Mouse (Mus musculus): ENCODE data around the gene Ubac2. TPM values are rescaled to one million over a fixed set of nuclear protein-coding genes. Genes with fewer than 3 reads are reported as not detected.
"Not testable (repeated sequence)": the region's sequence is repeated elsewhere in the genome, so short reads cannot be mapped to it uniquely, and the experiment has no call there.

Ubac2 gene
- 37.7 and 47.1 TPM in 2 replicates for polyA plus RNA-seq (2012; rRNA removed)

DNA sequence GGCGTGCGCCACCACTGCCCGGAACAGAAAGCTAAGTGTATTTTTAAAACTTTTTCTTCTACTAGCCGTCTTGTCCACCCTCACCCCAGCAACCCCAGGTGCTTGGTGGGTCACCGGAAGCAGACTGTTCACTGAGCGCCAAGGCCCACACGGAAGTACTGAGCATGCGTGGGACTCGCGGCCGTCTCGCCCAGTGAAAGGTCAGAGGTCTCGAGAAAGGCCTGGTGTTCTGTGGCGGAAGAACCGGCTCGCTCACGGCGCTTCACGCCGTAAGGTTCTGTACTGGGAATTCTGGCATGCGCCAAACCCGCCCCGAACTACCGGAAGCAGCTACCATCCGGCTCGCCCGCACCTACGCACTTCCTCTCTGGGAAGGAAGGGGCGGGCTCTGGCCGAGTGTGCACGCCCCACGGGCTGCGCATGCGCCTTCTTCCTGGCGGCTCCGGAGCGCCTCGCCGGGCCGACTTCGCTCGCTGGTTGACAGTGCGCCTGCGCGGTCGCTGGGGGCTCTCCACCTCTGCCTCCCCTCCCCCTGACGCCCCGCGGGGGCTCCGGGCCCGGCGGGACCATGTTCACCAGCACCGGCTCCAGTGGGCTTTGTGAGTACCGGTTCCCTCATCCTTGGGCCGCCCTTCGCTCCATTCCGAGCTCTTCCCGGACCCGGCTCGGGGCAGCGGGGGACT, at the start of gene Ubac2:
Gene Ubac2 (plus strand): TSS at position 445 of the 683 bp plus-strand sequence.
- under 1% methylated on average over 61 of the region's 61 CpGs for WGBS

DNA sequence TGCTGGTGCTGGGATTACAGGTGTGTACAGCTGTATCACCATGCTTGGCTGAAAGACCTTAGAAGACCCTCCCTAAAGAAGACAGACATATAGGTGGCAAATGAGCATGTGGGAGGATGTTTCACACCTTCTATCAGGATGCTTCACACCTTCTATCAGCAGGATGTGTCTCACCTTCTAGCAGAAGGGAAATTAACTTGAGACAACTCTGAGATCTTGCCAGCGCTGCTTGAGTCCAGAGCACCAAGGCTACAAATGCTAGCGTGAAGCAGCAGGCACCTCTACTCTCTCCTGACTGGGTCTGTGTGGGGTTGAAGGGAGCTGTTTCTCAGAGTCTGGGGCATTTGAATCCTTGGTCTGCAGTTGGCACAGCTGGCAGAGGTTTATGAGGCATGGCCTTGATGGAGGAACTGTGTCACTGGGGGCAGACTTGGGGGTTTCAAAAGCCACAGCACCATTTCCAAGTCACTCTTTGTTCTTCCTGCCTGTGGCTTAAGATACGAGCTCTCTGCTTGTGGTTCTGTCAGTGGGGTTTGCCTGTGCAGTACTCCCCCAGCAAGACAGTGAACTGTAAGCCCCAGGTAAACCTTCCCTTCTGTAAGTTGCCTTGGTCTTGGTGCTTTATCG, 48.5 kb upstream of the Ubac2 start:
- no peak for TF ChIP-seq CTCF (IDR thresholded peaks at IDR 0.05; ENCODE audit: insufficient read depth, low read length)
- TF ChIP-seq POLR2A (IDR thresholded peaks at IDR 0.05; ENCODE audit: borderline replicate concordance, extremely low read depth, low read depth, low read length): no peak
- 76% methylated on average over 4 of the region's 4 CpGs for WGBS
- no peak for DNase-seq
- Histone ChIP-seq H3K4me3 (replicated peaks; ENCODE audit: extremely low read depth, low read depth, low read length) (no peak overlapping the region), H3K4me1 (ENCODE audit: control insufficient read depth, insufficient read depth, low read length) (no peaks in the 10 kb centered on the region)

More for the DNA sequence above, at the start of gene Ubac2:
- DNase-seq: peak; percentile 98
- H3K4me3 ChIP-seq (replicated peaks; ENCODE audit: extremely low read depth, low read depth, low read length): peak within 1 kb of the TSS; percentile 90
- TF ChIP-seq CTCF (IDR thresholded peaks at IDR 0.05; ENCODE audit: insufficient read depth, low read length) (no peak), POLR2A (IDR thresholded peaks at IDR 0.05; ENCODE audit: borderline replicate concordance, extremely low read depth, low read depth, low read length) (peak; percentile 81; the same call in 1 of the 2 replicates)
- 0 out of 2 replicates have a peak, but pooled peaks cover 3% of the 10 kb centered on the region for H3K4me1 ChIP-seq (ENCODE audit: control insufficient read depth, insufficient read depth, low read length)

DNA sequence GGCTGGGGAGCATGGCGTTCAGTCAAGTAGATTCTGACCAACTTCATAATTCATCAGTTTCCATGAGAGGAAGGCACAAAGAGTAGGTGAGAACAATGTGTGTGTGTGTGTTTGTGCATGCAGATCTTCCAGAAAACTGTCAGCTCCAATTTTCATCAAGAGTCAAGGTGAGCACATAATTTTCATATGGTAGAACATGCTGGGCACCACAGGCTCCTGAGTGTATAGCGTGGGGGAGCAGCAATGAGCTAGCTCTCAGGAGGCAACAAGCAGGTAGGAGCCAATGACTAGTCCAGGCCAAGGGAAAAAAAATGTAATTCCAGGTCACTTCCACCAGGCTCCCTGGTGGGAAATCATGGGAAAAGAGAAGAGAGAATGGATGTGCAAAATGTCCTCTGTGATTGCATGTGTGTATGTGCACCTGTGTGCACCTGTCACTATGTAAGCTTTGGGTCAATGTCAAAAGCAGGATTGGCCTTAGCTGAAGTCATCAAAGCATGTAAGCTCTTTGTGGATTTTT, 45.4 kb upstream of the Ubac2 start:
- no peak overlapping the region for H3K4me3 ChIP-seq (replicated peaks; ENCODE audit: extremely low read depth, low read depth, low read length)
- TF ChIP-seq CTCF (IDR thresholded peaks at IDR 0.05; ENCODE audit: insufficient read depth, low read length) (no peak), POLR2A (IDR thresholded peaks at IDR 0.05; ENCODE audit: borderline replicate concordance, extremely low read depth, low read depth, low read length) (no peak)
- H3K4me1 ChIP-seq (ENCODE audit: control insufficient read depth, insufficient read depth, low read length): no peaks in the 10 kb centered on the region
- 73% methylated on average over 2 of the region's 2 CpGs for WGBS
- DNase-seq: no peak

DNA sequence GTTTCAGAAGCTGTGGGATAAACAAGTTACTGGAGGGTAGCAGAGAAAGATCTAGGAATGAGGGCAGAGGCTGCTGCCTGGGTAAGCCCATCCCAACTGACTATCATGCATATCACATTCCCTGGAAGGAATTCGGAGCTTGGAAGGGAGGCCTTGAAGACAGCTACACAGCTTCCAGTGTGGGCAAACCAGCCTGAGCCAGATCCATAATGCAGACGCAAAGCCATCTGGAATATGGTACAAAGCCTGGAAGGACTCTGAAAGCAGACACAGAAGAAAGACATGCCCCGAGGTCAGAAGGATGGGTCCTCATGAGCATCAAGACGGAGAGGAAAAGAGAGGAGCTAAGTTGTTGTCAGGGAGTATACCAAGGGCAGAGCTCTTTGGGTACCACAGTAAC, 40.3 kb upstream of the Ubac2 start:
- 87% methylated on average over 4 of the region's 4 CpGs for WGBS
- Histone ChIP-seq H3K4me3 (replicated peaks; ENCODE audit: extremely low read depth, low read depth, low read length) (no peak overlapping the region), H3K4me1 (ENCODE audit: control insufficient read depth, insufficient read depth, low read length) (no peaks in the 10 kb centered on the region)
- TF ChIP-seq POLR2A (IDR thresholded peaks at IDR 0.05; ENCODE audit: borderline replicate concordance, extremely low read depth, low read depth, low read length) (no peak), CTCF (IDR thresholded peaks at IDR 0.05; ENCODE audit: insufficient read depth, low read length) (no peak)
- DNase-seq: no peak

DNA sequence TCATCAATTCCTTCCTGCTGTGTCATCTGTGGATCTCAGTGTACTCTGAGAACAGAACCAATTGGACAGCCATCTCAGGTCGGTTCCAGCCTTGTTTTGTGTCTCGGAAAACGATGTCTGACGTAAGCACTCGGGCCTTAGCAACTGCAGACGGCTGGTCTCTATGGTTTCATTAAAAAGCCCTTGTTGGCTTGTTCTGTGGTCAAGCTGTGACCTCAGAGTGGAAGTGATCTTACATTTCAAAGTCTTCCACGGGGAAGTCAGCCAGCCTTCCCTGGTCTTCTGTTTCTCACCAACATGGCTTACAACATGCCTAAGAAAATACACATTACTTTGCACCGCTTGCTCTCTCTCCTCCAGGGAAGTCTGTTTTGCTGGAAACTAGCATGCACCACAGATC, 38.2 kb upstream of the Ubac2 start:
- Histone ChIP-seq H3K4me1 (ENCODE audit: control insufficient read depth, insufficient read depth, low read length) (no peaks in the 10 kb centered on the region), H3K4me3 (replicated peaks; ENCODE audit: extremely low read depth, low read depth, low read length) (no peak overlapping the region)
- 79% methylated on average over 8 of the region's 8 CpGs for WGBS
- no peak for DNase-seq
- TF ChIP-seq POLR2A (IDR thresholded peaks at IDR 0.05; ENCODE audit: borderline replicate concordance, extremely low read depth, low read depth, low read length) (no peak), CTCF (IDR thresholded peaks at IDR 0.05; ENCODE audit: insufficient read depth, low read length) (no peak)

DNA sequence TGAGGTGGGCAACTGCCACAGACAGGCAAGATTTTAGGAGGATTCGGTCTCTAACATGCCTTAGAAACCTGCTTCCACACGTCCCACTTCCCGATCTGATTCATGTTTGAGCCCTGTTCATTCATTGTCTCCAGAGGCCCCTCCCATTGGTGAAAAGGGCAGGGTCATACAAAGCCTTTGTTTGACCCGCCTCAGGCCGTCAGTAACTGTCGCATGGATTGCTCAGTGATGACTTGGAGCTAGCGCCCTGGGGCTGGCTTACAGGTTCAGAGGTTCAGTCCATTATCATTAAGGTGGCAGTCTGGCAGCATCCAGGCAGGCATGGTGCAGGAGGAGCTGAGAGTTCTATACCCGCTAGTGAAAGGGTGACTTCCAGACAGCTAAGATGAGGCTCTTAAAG, 33.9 kb upstream of the Ubac2 start:
- H3K4me1 ChIP-seq (ENCODE audit: control insufficient read depth, insufficient read depth, low read length): no peaks in the 10 kb centered on the region
- WGBS: 56% methylated on average over 8 of the region's 8 CpGs
- TF ChIP-seq POLR2A (IDR thresholded peaks at IDR 0.05; ENCODE audit: borderline replicate concordance, extremely low read depth, low read depth, low read length) (no peak), CTCF (IDR thresholded peaks at IDR 0.05; ENCODE audit: insufficient read depth, low read length) (no peak)
- H3K4me3 ChIP-seq (replicated peaks; ENCODE audit: extremely low read depth, low read depth, low read length): no peak overlapping the region
- DNase-seq: no peak

DNA sequence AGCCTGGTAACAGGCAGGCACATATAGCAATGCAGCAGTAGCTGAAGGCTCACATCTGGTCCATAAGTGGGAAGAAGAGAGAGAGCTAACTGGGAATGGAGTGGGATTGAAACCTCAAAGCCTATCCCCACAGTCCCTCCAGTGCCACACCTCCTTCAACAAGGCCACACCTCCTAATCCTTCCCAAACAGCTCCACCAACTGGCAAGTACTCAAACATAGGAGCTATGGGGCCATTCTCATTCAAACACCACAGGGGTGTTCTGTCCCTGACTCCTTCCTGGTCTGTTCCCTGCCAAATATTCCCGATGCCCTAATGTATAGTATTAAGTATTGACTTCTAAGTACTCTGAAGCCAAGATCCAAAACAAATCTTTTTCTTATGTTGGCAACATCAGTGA, 27.2 kb upstream of the Ubac2 start:
- H3K4me3 ChIP-seq (replicated peaks; ENCODE audit: extremely low read depth, low read depth, low read length): no peak overlapping the region
- WGBS: 97% methylated on average over 1 of the region's 1 CpGs
- no peak for TF ChIP-seq POLR2A (IDR thresholded peaks at IDR 0.05; ENCODE audit: borderline replicate concordance, extremely low read depth, low read depth, low read length)
- no peak for TF ChIP-seq CTCF (IDR thresholded peaks at IDR 0.05; ENCODE audit: insufficient read depth, low read length)
- no peaks in the 10 kb centered on the region for H3K4me1 ChIP-seq (ENCODE audit: control insufficient read depth, insufficient read depth, low read length)
- DNase-seq: no peak

DNA sequence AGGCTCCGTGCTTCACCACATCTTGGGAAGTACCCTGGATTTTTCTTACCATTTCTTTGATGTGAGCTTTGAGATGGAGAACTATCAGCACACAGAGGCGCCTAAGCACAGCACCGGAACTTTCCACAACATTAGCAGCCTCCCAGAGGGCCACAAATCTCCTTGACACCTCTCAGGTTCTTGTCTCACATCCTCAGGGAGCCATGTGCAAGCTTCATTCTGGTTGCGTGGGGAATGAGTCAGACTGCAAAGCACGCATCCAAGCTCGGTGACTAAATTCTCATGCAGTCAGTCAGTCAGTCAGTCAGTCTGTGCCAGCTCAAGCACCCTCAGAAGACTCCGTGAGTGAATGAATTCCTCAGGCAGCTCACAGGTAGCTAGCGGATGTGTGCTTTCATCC, 25.9 kb upstream of the Ubac2 start:
- Histone ChIP-seq H3K4me3 (replicated peaks; ENCODE audit: extremely low read depth, low read depth, low read length) (no peak overlapping the region), H3K4me1 (ENCODE audit: control insufficient read depth, insufficient read depth, low read length) (no peaks in the 10 kb centered on the region)
- DNase-seq: no peak
- no peak for TF ChIP-seq POLR2A (IDR thresholded peaks at IDR 0.05; ENCODE audit: borderline replicate concordance, extremely low read depth, low read depth, low read length)
- TF ChIP-seq CTCF (IDR thresholded peaks at IDR 0.05; ENCODE audit: insufficient read depth, low read length): no peak
- 62% methylated on average over 8 of the region's 8 CpGs for WGBS

DNA sequence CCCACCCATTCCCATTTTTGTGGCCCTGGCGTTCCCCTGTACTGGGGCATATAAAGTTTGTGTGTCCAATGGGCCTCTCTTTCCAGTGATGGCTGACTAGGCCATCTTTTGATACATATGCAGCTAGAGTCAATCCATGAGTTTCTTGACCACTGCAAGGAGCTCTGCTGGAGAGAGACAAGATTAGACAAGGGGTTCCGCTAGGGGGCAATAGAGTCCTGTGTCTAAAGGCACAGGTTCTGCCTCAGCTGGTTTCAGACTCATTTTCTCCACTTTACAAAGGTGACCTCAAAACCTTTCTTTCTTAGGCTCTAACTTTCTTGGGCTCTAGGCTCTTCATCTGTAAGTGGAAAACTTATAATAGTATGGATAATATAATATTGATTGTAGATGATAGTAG, 13.3 kb upstream of the Ubac2 start:
- WGBS: 15% methylated on average over 2 of the region's 2 CpGs
- not testable (repeated sequence) for H3K4me3 ChIP-seq (replicated peaks; ENCODE audit: extremely low read depth, low read depth, low read length); H3K4me1 ChIP-seq (ENCODE audit: control insufficient read depth, insufficient read depth, low read length)
- peak; percentile 69 for TF ChIP-seq CTCF (IDR thresholded peaks at IDR 0.05; ENCODE audit: insufficient read depth, low read length)
- DNase-seq: peak; percentile 42

DNA sequence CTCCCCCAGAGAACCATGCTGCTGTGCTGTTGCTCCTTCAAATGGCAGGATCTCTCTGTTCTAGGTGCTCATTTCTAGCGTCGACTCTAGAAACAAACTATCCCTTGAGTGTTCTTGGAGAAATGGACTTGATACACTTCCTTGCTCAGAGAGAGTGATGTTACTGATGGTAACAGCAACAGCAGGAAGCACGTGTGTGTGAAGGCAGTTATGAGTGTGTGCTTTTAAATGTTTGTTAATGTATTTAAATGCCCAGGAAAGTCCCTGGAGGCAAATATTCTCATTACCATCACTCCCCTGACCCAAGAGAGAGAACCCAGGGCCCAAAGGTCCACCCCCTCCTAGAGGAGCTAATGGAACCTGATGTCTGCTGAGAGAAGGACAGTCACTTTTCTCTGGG, 11.8 kb upstream of the Ubac2 start:
- no peaks in the 10 kb centered on the region for H3K4me1 ChIP-seq (ENCODE audit: control insufficient read depth, insufficient read depth, low read length)
- 61% methylated on average over 3 of the region's 3 CpGs for WGBS
- no peak overlapping the region for H3K4me3 ChIP-seq (replicated peaks; ENCODE audit: extremely low read depth, low read depth, low read length)
- no peak for DNase-seq
- no peak for TF ChIP-seq POLR2A (IDR thresholded peaks at IDR 0.05; ENCODE audit: borderline replicate concordance, extremely low read depth, low read depth, low read length)
- TF ChIP-seq CTCF (IDR thresholded peaks at IDR 0.05; ENCODE audit: insufficient read depth, low read length): no peak

All from lung, adult 2 months (tissue).